Mouse (Mus musculus) megakaryocyte, embryonic 14.5 days (primary cell): Measurements from ENCODE around the gene Lrmda.

Source experiments
- FLI1 ChIP-seq: IDR thresholded peaks from 2 replicates; pipeline ENCODE4 v1.6.1; 2012; ENCODE audit warnings: low read length, inconsistent platforms, mixed read lengths
- GATA1 ChIP-seq: IDR thresholded peaks from 3 replicates; pipeline ENCODE4 v1.6.1; 2012; ENCODE audit warnings: mixed read lengths, low read length, inconsistent platforms, borderline replicate concordance

- no peak for TF ChIP-seq FLI1
- TF ChIP-seq GATA1, result no peak
Measured at GRCm38 (mm10) chr14:22062117-22062855, 42.8 kb downstream of the Lrmda start.
